Mouse (Mus musculus): Measurements from ENCODE around the gene Spats1.
"Not testable (repeated sequence)": the region's sequence is repeated elsewhere in the genome, so short reads cannot be mapped to it uniquely, and the experiment has no call there.

The Spats1 gene

DNA sequence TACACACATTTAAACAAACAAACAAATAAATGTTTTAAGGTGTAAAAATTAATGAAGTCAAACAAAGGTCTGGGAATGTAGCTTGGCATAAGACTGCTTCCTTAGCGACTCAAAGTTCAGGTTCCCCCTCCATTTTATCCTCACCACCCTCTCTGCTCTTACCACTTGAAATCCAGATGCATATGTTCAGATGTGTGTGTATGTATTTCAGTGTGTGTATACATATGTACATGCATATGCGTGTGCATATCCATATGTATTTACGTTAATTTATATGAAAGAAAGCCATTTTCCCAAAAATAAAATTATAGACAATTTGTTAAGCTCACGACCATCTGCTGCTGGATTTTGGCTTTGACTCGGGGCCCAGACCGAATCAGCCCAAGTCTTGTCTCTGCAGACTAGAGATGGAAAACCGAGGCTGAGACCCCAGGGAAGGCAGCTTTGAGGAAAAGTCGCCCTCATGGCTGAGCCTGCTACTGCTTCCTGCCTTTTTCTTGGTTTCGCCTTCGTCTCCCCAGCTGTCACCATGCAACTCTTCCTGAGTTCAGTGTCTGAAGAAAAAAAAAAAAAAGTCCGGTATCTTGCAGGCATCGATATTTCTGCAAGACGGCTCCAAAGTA is 15.4 kb upstream of the Spats1 start:
- DNase-seq (ENCODE audit: low read depth, low spot score) = no peak

DNA sequence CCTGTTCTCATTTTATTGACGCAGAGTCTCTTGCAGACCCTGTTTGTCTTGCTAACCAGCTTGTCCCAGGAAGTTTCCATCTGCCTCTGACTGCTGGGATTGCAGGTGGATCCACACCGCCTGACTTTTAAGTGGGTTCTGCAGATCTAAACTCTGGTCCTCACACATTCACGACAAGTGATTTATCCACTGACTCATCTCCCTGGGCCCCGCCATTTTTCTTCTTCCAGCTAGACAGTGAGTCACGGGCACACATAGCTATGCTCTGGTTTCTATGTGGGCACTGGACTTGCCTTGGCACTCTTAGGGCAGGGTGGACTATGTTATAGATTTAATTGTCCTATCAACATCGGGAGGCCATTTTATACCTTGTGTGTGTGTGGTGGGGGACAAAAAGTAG is 14.5 kb upstream of the Spats1 start:
- no peak for DNase-seq (ENCODE audit: low read depth, low spot score)

DNA sequence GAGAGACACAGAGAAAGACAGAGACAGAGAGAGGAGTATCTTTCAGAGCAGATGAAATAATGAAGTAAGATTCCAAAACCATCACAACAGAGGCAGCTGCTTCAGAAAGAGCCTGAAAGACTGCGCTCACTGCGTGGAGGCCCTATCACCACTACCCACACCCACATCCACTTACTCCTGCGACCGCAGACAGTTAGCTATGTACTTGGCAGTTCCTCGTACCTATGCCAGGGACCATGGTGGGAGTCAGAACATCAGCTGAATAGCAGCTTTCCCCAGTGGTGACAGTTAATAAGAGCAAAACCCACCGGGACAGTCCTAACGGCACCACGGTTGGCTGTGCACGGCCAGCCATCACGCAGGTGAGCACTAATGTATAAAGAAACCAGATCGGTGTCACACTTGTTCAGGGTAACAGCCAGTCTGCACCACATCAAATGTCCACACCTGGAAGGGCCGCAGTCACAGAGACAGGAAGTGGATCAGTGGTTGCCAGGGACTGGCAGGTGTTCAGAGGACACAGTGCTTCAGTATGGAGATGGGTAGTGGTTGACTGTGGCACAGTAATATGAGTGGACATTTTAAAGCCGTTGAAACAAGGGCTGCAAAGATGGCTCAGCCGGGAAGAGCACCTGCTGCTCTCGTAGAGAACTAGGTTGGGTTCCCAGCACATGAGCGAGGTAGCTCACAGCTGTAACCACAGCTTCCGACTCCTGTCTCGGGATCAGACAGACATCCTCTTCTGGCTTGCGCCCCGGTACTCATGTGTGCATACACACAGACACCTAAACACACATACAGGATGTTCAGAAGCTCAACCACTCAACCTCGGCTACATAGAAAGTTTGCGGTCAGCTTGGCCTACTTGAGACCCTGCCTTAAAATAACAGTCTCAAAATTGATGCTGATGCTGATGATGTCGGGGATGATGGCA is 13.4 kb upstream of the Spats1 start:
- DNase-seq (ENCODE audit: low read depth, low spot score) = peak; percentile 54

DNA sequence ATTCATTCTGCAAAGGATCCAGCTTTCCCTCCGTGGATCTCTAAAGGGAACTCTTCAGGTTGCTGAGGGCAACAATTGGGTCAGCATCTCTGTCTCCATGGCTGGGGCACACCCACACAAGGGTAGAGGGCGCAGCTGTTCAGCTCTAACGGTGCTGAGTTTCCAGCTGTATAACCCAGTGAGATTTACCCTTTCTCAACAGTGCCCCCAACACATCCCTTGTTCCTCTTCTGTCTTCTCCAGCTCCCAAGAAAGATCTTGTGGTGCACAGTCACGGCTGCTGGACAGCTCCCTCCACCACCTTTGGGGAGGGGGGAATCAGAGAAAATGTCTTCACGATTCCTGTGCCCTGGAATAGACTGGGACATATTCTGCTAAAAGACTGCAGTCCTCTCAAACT is 12.0 kb upstream of the Spats1 start:
- no peak for DNase-seq (ENCODE audit: low read depth, low spot score)

DNA sequence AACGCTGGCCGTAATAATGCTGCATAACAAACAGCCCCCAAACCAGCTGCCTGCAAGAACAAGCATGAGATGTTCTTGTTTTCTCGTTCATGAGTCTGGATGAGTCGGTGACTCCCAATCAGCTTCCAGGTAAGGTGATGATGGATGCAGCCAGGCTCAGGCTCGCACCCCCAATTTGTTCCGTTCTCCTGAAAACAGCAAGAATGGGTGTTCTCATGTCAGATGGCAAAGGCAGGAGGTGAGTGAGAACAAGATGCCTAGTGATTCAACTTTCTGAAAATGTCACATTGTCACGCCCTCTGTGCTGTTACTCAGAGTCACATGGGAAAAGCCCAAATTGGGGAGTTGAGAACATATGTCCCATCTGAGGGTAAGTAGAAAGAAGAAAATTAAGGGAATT is 10.4 kb upstream of the Spats1 start:
- DNase-seq (ENCODE audit: low read depth, low spot score) = no peak

DNA sequence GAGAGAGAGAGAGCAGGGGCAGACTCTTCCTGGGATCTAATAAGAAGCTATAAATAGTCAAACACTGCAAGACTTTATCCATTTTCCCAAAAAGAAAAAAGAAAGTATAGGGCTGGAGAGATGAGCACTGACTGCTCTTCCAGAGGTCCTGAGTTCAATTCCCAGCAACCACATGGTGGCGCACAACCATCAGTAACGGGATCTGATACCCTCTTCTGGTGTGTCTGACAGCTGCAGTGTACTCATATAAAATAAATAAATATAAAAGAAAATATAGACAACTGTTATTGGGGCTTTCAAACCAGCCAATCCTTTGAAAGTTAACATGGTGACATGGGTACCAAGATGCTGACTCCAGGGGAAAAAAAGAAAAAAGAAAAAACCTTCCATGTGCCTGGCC is 5.2 kb upstream of the Spats1 start:
- DNase-seq (ENCODE audit: low read depth, low spot score) = peak; percentile 57

DNA sequence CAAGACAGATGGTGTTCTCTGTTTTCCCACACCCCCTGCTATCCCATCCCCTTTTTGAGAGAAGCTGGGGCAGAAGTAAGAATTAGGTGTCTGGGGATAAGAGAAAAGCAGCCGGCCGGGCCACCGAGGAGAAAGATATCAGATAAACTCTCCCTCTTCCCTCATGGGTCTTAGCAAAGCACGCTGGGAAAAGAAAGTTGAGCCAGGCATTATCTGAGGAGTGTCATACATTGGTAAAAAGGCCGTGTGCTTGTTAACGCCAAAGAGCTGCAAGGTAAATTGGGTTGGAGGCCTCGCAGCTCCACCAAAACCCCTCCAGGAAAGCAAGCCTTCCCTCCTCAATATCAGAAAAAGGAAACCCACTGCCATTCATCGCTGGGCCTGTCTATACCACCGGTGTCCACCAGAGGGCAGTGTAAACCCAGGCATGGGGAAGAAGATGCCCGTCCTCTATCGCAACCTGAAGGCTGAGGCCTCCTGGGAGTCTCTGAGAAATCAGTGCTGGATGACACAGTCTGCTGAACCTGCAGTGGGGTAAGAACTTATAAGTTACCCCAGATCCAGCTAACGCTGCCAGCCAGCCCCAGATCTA is 3.1 kb upstream of the Spats1 start:
- DNase-seq (ENCODE audit: low read depth, low spot score) = peak; percentile 78

DNA sequence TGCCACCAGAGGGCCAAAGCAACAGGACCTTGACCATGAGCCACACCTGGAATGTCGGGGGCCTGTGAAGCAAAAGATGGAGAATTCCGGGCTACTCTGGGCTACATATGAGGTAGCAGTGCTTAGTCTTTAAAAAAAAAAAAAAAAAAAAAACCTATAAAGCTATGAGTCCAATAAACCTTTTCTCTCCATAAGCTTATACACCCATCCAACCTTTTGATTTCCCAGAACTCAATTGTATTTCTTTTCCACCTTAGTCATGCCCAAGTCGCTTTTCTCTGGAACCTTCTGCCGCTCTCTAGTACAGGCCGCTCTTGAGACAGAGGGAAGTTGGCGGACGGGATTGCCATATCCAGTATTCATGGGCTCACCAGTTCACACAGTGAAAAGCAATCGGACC is 1.1 kb downstream of the Spats1 start:
- no peak for DNase-seq (ENCODE audit: low read depth, low spot score)

DNA sequence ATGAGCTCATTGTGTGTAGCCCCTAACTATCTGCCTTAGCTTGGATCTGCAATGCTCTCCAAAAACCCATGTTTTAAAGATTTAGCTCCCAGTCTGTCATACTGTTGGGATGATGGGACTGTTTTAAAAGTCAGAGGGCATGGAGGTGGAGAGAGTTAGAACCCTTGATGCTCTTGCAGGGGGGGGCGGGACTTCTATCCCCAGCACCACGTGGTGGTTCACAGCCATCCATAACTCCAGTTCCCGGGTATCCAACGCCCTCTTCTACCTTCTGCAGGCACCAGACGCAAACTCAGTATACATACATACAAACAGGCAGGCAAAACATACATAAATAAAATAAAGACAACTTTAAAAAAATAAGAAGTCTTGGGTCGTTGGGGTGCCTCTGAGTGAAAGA is 1.5 kb downstream of the Spats1 start:
- no peak for DNase-seq (ENCODE audit: low read depth, low spot score)

DNA sequence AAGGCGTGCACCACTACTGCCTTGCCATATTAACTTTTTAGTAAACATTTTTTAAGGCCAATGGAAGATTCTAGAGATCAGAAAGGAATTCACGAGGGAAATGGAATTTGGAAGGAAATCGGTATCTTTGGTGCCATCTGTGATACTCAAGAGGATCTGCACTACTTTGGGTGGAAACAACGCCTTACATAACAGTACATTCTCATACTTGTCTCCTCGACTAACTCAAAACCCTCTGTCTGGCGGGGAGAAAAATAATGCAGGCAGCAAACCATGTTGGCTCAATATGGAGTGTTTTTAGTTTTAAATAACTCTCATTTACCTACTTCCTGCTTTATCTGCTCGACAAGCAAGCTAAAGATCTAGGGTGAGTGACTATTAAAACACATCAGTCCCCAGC is 4.5 kb downstream of the Spats1 start:
- no peak for DNase-seq (ENCODE audit: low read depth, low spot score)

DNA sequence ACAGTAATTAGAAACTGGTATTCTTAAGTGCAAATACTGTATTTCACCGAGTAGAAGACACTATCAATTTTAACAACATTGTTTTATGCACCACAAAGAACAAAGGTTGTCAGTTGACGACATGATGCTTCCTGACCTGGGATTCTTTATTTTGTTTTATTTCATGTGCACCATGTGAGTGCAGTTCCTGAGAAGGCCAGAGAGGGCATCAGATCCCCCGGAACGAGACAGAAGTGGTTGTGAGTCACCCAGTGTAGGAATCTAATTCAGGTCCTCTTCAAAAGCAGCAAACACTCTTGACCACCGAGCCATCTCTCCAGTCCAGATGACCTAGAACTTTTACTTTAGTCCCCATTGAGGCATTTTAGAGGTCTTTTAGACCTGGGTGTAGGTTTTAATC is 6.9 kb downstream of the Spats1 start:
- no peak for DNase-seq (ENCODE audit: low read depth, low spot score)

DNA sequence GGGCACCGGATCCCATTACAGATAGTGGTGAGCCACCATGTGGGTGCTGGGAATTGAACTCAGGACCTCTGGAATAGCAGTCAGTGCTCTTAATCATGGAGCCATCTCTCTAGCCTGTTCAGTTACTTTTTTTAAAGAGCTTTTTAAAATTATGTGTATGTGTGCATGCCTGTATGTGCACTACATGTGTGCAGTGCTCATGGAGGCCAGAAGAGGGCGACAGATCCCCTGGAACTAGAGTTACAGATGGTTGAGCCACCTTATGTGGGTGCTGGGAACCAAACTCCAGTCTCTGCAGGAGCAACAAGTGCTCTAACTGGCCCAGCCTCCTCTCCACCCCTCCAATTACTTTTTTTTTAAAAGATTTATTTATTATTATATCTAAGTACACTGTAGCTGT is 8.5 kb downstream of the Spats1 start:
- DNase-seq (ENCODE audit: low read depth, low spot score) = no peak

DNA sequence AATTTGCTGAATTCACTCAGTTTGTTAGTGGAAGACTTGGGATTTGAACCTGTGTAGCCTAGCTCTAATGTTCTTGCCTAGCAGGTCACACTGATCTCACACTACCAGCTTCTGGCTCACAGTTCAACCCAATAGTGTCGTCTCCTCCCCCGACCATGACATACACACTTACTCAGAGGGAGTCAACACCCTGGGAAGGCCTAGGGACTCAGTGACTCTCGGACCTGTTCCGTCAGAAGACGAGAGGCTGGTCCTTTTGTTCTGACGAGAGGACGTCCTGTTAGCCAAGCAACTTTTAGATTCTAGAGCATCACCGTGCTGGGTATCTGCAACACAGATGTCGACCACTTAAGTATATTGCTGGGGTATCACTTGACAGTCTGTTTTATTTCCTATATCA is 11.0 kb downstream of the Spats1 start:
- no peak for DNase-seq (ENCODE audit: low read depth, low spot score)

DNA sequence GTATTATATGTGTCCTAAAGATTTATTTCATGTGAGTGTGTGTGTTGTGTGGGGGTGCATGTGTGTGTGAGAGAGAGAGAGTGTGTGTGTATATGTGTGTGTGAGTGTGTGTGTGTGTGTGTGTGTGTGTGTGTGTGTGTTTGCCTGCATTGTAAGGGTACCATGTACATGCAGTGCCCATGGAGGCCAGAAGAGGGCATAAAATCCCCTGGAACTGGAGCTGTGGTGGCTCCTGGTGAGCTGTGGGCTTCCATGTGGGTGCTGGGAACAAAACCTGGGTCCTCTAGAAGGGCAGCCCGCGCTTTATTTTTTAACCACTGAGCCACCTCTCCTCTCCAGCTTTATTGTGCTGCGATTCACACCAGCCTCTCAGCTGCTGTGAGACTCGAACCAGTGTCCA is 12.7 kb downstream of the Spats1 start:
- no peak for DNase-seq (ENCODE audit: low read depth, low spot score)

DNA sequence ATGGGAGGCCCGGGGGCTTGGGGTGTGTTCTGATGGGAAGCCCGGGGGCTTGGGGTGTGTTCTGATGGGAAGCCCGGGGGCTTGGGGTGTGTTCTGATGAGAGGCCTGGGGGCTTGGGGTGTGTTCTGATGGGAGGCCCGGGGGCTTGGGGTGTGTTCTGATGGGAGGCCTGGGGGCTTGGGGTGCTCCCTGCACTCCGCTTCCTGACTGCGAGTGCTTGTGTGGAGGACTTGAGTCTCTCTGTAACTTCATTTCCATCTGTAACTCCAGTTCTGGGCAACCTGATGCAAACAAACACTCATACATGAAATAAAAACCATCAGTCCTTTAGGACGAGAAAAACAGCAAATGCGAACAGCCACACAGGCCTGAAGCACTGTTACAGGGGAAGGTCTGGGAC is 16.2 kb downstream of the Spats1 start:
- no peak for DNase-seq (ENCODE audit: low read depth, low spot score)

DNA sequence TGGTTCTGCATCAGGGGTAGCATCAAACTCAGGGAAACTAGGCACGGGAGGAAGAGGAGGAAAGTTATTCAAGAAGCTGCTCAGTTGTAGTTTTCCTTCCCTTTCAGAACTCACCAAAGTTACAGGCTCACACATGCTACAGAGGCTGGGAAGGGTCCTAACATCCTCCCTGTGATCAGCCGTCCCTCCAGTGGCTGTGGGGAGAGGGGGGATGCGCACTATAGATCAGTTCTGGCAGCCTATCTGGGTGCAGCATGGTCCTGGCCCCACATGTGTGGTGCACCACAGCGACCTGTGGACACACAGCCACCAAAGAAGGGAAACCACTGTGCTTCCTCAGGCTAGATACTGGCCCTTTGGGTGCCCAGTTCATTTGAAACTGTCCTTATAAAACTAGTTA is 16.7 kb downstream of the Spats1 start:
- DNase-seq (ENCODE audit: low read depth, low spot score) = no peak

DNA sequence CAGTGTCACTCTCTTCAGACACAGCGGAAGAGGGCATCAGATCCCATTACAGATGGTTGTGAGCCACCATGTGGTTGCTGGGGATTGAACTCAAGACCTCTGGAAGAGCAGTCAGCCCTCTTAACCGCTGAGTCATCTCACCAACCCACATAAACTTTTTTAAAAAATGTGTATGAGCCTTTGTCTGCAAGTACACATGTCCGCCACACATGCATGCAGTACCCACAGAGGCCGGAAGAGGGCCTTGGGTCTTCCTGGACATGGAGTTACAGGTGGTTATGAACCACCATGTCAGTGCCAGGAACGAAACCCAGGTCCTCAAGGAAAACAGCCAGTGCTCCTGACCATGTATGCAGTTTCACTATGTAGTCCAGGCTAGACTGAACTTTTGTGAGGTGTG is 17.7 kb downstream of the Spats1 start:
- DNase-seq (ENCODE audit: low read depth, low spot score) = peak; percentile 37

DNA sequence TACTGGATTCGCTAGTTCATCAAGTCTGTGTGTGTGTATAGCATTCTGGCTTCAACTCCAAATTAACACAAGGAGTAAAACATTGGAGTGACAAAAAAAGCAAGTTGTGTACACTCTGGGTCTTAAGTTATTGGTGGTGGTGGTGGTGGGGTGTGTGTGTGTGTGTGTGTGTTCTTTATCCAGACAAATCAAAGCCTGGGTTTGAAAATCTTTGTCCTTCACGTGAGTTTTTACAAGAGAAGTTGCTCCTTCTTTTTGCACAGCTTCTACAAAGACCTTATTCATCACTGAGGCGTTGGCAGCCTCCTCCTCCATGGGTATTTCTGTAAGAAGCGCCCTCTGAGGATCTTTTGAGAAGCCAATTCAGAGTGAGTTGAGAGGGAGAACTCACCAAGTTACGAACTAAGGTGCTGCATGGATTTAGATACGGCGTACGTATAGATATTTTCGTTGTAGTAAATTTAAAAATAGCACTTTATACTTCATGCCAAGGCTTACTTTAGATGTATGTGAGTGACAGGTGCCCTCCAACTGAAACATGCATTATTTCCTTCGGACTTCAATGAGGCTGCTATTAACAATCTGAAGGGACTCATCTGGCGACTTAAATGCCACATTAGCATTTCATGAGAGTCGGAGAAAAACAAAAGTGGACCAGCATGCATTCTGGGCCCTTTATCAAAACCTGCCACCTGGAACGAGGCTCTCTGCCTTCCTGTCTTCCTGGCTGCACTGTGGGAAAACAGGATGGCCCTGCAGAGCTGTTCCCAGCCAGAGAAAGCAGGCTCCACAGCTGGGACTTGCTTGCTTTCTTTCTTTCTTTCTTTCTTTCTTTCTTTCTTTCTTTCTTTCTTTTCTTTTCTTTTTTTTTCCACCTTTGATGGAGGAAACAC is 18.7 kb downstream of the Spats1 start:
- no peak for DNase-seq (ENCODE audit: low read depth, low spot score)

DNA sequence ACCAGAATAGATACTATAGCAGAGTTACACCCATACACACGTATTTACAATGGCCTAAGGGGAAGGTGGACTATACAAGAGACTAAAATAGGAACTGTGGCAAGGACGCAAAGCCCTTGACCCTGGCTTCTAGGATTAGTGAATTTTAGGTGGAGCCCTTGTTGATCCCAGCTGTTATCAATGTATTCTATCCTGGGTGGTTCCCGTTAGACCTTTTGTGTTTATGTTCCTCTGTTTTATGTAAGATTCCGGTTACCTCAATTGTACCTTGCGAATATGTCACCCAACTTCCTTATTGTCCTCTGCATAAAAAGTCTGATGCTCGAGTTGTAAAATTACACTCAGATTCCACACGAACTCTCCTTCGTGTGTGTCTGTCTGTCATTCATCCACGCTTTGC is 19.4 kb downstream of the Spats1 start:
- DNase-seq (ENCODE audit: low read depth, low spot score) = not testable (repeated sequence)

DNA sequence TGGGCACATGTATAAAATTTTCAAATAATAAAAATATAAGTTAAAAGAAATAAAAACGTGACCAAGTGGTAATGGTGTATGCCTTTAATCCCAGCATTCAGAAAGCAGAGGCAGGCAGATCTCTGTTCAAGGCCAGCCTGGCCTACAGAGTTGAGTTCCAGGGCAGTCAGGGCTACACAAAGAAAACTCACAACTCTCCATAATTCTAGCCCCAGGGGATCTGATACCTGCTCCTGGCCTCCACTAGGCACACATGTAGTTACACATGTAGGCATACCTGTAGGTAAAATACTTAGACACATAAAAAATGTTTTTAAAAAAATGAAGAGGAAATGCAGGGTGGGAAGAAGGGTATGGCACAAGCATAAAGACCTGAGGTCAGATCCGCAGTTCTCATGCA is 20.4 kb downstream of the Spats1 start:
- no peak for DNase-seq (ENCODE audit: low read depth, low spot score)

DNA sequence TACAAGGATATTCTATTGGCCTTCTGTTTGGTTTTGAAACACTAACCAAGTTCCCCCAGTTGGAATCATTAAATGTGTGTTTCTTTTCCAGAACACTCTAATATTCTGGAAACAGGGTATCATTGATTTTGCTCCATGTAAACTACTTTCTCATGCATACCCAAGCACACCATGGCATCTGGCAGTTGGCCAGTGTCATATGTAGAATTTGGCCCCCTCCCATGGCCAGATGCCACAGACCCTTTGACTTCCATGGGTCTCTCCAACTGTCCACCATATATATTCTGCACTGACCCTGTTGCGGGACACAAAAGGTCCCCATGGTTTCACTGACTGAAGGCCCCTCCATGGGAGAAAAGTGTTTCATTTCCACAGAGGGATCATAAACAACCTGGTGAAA is 22.9 kb downstream of the Spats1 start:
- no peak for DNase-seq (ENCODE audit: low read depth, low spot score)

DNA sequence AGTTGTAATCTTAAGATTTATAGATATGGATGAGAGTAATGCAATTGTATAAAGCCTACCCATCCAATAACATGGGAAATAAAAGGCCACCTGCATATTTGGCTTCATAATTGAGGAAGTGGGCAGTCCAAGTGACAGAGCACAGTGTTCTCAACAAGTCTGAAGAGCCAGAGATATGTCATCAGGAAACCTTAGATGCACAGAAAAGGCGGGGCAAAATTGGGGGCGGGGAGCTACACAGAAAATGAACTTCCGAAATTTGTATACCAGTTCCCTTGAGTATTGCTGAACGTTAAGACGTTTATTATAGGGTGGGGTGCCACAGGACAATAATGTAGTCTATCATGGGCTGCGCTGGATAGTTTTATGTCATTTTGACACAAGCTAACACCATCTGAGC is 25.1 kb downstream of the Spats1 start:
- DNase-seq (ENCODE audit: low read depth, low spot score) = peak; percentile 57

Measured in A20 (cell line).